Mouse (Mus musculus): ENCODE results near the gene Zfp704. TPM values are rescaled to one million over a fixed set of nuclear protein-coding genes. Genes with fewer than 3 reads are reported as not detected.

Gene Zfp704
- total RNA-seq, 2 experiments from 2014 or later: 28.4 to 31.7 TPM

- intact Hi-C loops (cut with DNase I): no loop called here
- peak in 1 of 2 experiments; percentile 81 for DNase-seq (ENCODE audit: low spot score in 2 of 2)
These were observed 168.0 kb downstream of the Zfp704 start for GRCm38 (mm10) chr3:9441566-9442540.

DNA sequence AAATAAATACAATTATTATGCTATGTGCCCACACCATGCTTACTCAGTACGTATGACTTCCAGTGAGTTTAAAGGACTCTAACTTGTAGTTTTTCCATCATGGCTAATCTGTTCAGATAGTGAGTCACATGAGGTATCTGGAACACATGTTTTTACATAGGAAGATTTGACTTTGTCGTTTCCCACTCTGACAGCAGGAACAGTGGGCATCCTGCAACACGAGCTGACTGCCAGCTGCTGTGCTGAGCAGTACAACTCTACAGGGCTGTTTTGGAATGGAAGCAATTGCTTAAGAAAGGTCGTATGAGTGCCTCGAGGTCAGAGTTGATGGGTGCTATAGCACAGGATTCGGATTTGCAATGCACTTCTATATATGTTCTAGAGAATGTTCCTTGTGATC is 169.4 kb downstream of the Zfp704 start:
- DNase-seq (ENCODE audit: low spot score in 2 of 2): peak in 1 of 2 experiments; percentile 52
- intact Hi-C loops (cut with DNase I): no loop called here

DNA sequence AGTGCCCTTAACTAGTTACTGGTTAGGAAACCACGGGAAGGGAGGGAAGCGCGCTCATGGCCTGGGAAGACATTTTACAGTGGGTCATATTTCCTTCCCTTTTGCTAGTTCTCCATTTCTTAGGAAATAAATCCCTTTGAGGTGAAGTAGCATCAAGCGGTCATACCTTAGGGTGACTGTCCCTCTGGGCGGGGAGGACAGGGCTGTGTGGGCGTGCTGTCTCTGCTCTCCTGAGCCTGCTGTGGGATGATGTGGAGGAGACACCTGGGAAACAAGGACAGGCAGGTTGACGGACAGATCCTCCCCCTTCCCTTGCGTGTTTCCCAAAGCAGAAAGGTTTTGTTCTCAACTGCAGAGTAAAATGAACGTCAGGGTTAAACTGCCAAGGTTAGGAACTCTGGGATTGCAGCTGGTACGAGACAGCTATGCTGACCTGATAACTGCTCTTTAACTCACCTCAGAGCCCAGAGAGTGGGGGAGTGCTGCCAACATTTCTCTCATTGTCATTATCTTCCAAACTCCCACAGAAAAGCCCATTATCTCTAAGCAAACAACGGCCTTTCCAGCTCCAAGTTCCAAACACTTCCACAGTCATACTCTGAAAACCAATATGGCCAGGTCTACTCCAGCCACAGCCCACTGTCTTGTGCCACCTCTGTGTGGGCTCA is 170.1 kb downstream of the Zfp704 start:
- intact Hi-C loops (cut with DNase I): no loop called here
- DNase-seq (ENCODE audit: low spot score in 2 of 2): no peak

DNA sequence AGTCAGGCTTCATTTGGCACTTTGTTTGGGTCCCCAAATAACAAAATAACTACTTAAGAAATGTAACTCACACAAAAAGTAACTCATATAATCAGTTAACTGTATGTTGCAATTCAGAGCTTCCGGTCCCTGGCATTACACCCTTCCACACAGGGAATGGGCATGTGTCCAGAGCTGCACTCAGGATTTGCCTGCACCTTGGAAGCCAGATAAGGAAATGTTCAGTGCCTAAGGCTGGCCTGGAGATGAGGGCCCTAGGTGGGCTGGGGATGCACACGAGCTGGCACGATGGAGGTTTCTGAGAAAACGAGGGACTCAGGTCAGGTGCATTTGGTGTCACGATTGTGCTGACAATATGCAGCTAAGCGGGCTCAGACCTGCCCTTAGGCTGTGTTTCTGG is 173.6 kb downstream of the Zfp704 start:
- DNase-seq (ENCODE audit: low spot score in 2 of 2): no peak
- intact Hi-C loops (cut with DNase I): no loop called here

DNA sequence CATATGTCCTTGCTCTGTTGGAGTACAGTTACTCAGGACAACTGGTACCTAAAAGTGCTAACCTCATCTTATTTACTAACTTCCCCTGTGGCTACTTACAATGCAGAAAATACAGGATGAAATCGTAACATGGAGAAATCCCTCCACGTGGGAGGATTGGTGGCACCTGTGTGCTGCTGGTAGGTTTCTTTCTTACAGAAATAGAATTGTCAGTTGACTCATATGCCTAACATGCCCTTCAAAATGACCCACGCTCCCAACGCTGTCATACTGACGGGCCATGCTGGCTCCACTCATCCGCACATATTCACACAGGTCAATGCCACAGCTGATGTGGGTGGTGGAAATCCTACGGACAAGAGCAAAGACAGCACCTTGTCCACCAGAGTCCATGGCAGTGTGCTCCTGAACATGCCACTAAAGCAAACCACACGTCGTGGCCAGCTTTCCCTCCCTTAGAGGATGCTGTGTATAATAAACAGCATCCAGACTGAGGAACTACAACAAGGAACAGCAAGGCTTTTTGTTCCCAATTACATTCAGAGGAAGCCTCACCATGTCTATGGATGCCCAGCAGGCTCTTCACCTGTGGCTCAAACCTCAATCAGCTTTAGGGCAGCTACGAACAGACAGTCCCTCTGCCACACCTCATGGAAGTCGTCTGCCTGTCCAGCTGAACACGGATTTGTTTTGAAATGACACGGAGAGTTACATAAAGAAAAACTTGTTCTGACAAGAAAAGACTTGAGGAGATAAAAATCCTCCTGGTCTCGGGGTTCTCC is 175.3 kb downstream of the Zfp704 start:
- intact Hi-C loops (cut with DNase I): no loop called here
- DNase-seq (ENCODE audit: low spot score in 2 of 2): no peak

DNA sequence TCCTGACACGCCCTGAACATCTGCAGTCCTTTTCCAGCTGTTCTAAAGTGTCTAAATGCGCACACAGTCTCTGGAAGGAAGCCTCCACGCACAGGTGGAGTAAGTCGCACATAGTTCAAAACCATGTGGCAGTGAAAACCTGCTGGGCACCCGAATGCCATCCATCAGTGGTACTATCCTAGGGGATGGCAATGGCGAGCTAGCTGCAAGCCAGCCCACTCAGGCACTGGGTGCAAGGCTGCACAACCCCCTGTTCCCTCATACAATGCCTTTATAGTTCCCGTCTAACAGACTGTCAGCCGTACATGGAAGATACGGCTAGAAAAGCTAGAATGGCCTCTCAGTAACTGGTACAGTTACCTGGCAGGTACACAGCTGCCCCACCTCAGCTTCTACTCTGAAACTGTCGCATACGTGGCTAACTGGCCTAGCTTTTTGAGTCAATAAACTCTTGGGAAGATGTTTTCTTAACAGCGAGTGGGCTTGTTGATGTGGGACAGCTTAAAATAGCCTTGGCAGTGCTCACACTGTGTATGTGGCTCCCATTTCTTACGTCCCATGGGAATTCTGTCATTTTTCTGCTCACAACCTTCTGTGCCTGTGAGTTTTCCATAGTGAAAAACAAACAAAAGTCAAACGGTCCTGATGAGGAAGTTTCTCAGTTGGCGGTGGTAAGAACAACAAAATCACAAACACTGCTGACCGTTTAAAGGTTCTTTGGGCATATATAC is 176.9 kb downstream of the Zfp704 start:
- DNase-seq (ENCODE audit: low spot score in 2 of 2): no peak
- intact Hi-C loops (cut with DNase I): no loop called here

GRCm38 (mm10) chr3:9432226-9432625 is 177.7 kb downstream of the Zfp704 start:
- intact Hi-C loops (cut with DNase I): no loop called here
- DNase-seq (ENCODE audit: low spot score in 2 of 2): no peak

GRCm38 (mm10) chr3:9429946-9430345 is 179.9 kb downstream of the Zfp704 start:
- intact Hi-C loops (cut with DNase I): no loop called here
- no peak for DNase-seq (ENCODE audit: low spot score in 2 of 2)

GRCm38 (mm10) chr3:9427826-9428225 is 182.1 kb downstream of the Zfp704 start:
- no peak for DNase-seq (ENCODE audit: low spot score in 2 of 2)
- intact Hi-C loops (cut with DNase I): no loop called here

DNA sequence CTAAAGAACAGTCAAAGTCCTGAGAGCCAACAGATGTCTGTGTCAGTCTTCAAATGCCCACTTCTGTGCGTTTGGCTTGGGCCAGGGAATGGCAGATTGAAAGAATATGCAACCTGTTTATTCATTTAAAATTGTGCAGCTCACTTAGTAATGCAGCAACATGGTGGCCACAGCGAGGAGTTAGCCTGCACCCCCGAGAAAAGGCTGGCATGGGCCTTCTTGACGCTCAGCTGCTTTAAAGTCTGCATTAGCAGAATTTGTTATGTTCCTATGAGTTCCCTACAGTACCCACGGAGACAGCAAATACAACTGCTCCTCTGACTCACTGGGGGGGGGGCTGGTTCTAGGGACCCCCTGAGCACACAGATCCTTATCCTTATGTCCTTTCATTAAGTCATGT is 184.2 kb downstream of the Zfp704 start:
- no peak for DNase-seq (ENCODE audit: low spot score in 2 of 2)
- intact Hi-C loops (cut with DNase I): no loop called here

- intact Hi-C loops (cut with DNase I): no loop called here
- no peak for DNase-seq (ENCODE audit: low spot score in 2 of 2)
These were observed 185.2 kb downstream of the Zfp704 start for GRCm38 (mm10) chr3:9424637-9425036.

DNA sequence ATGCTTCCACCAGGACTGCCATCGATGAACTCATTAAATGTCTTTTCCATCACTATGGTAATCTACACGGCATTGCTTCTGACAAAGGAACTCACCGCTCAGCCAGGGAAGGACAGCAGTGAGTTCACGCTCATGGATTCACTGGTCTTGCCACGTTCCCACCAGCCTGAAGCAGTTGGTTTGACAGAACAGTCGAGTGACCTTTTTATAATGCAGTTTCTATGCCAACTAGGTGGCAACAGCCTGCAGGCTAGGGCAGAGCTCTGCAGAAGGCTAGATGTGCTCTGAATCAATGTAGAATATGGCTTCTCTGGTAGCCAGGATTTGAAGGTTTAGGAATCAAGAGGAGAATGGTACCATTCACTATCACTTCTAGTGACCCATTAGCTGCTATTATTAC is 186.2 kb downstream of the Zfp704 start:
- intact Hi-C loops (cut with DNase I): no loop called here
- DNase-seq (ENCODE audit: low spot score in 2 of 2): no peak

- intact Hi-C loops (cut with DNase I): no loop called here
- DNase-seq (ENCODE audit: low spot score in 2 of 2): no peak
These were observed 201.0 kb downstream of the Zfp704 start for GRCm38 (mm10) chr3:9408896-9409295.

DNA sequence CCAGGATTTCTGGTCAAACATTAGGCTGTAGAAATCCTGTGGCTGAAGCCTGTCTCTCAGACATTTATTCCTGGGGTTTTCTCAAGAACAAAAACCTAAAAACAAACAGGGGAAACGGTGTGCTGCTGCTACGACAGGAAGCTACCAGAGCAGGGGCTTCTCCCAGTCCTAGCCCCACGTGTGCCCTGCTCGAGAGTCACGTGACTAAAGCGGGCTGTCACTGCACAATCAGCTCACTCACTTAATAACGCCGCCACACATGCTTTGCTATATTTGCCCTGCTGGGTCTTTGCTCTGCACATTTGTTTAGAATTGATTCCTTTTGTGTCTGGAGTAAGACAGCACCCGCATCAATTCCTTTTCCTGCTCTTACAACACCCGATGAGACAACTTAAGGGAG is 202.1 kb downstream of the Zfp704 start:
- DNase-seq (ENCODE audit: low spot score in 2 of 2): no peak
- intact Hi-C loops (cut with DNase I): no loop called here

- intact Hi-C loops (cut with DNase I): no loop called here
- DNase-seq (ENCODE audit: low spot score in 2 of 2): peak; percentile 24 to 49
These were observed 202.8 kb downstream of the Zfp704 start for GRCm38 (mm10) chr3:9407119-9407546.

- intact Hi-C loops (cut with DNase I): no loop called here
- DNase-seq (ENCODE audit: low spot score in 2 of 2): no peak
These were observed 204.5 kb downstream of the Zfp704 start for GRCm38 (mm10) chr3:9405341-9405740.

DNA sequence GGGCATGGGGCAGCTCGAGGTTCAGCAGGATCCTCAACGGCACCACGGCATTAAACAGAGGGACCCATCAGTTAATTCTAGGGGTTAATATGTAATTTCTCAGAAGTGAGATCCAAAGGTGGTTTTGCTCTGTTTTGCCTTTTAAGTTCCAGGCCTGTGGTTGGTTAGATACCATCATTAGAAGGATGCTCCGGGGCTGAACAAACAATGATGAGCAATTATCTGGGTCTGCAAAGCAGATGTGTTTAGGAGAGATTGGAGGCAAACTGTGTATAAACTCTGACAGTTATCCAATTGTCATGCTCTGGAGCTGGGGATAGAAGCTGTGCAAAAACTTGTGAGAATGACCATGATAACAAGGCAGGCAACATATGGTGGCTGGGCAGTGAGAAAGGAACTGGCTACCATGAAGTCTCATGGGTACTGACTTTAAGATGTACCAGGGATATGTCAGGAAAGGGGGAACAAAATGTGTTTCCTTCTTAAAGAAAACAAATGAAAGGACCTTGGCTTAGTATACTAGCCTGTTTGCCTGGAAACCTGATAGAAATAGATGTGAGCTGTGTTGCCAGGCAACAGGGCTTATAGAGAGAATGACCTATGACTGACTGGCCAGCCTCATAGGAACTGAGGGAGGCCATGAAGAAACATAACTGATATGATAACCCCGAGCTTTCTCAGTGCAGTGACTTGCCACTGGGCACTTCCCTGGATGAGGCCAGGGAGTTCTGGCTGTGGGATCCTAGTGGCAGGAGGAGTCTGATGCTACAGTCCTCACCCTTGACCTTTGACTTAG is 206.4 kb downstream of the Zfp704 start:
- DNase-seq (ENCODE audit: low spot score in 2 of 2): no peak
- intact Hi-C loops (cut with DNase I): loop anchor here (5.0 kb wide), 2 partner anchors 189 to 204 kb away; no protein-coding TSS in a partner anchor

DNA sequence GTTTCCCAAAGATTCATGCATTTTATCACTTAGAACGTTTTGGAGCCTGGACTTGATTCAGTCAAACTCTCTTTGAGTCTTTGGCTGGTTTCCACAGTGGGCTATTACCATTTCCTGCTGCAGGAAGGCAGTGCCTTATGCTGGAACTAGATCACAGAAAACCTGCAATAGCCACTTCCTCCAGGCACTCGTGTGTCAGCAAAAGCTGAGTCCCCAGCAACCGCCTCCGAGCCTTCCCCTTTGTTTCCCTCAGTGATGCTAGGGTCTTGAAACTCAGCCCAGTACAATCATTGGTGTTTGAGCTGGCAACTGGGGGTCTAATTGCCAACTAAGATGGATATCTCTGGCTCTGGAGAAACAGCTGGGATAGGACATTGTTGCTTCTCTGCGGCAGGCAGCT is 207.0 kb downstream of the Zfp704 start:
- intact Hi-C loops (cut with DNase I): loop anchor here (5.0 kb wide), 2 partner anchors 189 to 204 kb away; no protein-coding TSS in a partner anchor
- peak in 1 of 2 experiments; percentile 18 for DNase-seq (ENCODE audit: low spot score in 2 of 2)

Data from left cerebral cortex, postnatal 25 days (tissue).